Mouse (Mus musculus): ENCODE measurements at regions not wholly inside any gene's neighbourhood (a gene's known extent, or its start where the extent isn't known, plus 50 kb on each side); places are given as distances from the start of the nearest gene placed in this dataset.
"Not testable (repeated sequence)": the region's sequence is repeated elsewhere in the genome, so short reads cannot be mapped to it uniquely, and the experiment has no call there.

DNA sequence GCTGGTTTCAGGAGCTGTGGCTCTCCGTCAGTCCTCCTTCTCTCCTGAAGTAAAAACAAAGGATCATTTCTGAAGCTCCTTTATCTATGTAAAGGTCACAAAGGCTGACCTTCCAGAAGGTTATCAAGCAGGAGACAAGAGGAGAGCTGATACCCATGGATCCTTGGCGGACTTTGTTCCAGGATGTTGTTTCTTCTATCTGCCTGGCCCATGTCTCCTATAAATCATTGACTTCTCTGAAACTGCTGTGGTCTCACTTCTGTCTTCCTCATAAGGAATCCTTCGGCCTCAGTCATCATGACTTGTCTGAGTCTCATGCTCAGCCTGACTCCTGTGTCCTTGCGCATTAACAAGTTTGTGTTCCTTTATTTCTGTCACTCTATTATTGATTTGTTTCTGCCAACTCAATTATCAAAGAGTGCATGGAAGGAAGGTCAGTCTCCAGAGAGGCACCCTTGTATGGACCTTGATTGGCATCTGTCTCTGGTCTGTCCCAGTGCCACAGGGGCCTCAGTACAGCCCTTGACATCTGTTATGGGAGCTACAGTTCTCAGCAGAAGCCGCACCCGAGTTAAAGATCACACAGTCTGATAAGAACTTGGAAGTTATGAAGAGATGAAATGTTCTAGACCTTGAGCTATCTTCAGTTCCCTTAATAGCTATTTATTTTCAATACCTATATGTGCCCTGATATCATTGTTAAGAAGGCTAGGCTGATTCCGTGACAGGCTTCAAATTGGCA lies 53.2 kb upstream of the Dazl start:
- no peak for DNase-seq (ENCODE audit: low spot score in 2 of 2)

DNA sequence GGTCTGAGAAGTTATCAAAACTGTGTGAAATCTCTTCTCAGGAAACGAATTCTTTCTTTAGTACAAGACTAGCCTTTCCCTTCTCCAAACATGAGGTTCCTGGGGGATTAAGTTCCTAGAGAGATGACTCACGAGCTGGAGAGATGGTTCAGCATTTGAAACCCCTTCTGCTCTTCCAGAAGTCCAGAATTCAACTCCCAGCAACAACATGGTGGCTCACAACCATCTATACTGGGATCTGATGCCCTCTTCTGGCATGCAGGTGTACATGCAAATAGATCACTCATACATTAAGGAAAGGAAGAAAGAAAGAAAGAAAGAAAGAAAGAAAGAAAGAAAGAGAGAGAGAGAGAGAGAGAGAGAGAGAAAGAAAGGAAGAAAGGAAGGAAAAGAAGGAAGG lies 60.4 kb upstream of the Dazl start:
- DNase-seq (ENCODE audit: low spot score in 2 of 2): not testable (repeated sequence)

DNA sequence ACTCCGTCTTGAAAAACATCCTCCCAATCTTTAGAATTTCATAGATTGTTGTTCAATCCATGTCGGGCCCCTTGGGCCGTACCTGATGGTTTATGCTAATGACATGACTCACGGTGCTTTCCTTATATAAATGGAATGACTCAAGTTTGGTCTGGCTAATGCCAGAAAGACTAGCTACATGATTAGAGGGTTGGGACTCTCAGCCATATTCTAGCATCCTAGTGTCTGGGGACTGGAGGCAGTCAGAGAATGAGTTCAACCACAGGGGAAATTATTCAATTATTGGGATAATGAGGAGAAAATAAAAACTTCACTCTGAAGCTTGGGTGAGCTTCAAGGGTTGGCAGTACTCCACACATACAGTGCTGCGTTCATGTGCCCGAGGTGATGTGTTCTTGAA lies 60.9 kb upstream of the Dazl start:
- DNase-seq (ENCODE audit: low spot score in 2 of 2): no peak

DNA sequence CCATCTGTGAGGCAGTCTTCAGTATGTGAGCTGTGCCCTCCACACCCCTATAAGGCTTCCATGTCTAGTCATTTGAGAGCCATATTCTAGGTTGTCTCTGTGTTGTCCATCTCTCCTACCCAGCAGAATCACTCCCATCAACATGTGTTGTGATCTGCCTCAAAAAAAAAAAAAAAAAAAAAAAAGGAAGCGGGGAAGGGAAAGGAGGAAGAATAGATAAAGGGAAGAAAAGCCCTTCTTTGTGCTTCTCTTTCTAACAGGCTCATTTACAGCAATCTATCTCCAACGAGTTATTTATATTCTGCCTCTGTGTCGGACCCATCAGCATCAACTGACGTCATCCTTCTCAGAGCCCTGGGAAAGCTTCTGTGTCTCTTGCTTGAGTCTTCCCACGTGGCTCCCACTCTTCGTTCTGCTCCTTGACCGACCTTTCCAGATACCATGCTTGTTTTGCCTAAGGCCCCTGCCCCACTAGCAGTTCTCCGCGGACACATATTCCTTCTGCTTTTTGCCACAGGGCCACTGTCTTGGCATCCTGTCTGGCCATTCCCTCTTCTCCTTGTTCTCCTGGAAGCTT lies 68.3 kb upstream of the Dazl start:
- no peak for DNase-seq (ENCODE audit: low spot score in 2 of 2)

DNA sequence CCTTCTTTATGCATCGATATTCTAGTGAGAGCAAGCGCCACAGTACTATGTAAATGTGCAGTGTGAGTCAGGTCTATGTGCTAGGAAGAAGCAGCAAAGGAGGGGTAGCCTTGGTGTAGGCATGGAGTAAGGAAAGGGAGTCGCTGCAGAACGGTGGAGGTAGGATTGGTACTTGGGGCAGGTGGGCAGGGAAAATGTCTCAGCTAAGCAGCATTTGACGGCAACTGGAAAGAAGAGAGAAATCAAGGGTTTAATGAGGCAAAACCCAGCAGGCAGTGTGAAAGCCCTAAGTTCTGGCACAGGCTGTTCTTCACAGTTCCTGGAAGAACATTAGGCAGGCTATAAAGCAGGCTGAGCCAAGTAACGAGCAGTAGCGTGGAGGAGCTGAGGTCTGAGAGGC lies 72.0 kb upstream of the Dazl start:
- DNase-seq (ENCODE audit: low spot score in 2 of 2): peak in 1 of 2 experiments; percentile 10

DNA sequence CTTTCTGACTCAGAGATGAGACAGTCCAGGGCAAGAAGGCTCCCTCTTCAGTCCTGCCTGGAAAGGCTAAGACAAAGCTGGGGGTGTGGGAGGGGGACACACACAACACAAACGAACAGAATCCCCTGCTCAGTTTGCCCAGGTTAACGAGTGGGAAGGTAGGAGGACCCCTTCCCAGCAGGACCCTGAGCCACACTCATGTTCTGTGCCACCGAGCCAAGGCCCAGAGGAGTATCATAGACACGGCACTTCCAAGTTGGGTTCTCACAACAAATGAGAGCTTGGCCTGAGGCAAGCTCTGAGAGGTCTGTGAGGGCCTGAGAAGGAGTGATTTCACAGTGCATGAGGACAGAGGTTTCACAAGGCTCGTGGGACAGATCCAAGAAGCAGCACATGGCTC lies 72.7 kb upstream of the Dazl start:
- no peak for DNase-seq (ENCODE audit: low spot score in 2 of 2)

DNA sequence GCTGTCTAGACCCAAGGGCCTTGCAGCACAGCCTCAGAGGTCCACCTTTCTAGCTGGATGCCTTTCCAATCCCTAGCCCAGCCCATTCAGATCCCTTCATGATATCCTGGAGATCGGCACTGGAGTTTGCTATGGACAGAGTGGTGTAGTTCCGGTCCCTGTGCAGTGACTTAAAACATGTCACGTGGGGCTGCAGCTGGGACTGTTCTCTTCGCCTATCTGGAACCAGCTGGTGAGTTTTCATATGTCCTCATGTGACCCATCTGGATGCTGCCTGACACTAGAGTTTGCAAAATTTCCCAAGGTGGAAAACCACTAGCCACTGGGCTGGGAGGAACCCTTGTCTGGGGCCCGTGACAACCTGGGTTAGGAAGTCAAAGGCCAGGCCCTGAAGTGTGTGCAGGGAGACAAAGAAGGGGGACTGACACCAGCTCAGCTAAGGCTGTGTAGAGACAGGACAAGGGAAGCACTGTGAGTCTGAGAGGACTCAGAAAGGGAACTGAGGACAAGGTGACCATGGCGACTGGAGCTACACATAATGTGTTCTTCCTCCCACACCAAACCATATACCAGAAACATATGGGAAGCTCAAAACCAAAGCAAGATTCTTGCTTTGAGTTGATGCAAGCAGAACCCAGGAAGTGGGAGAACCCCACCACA lies 75.9 kb upstream of the Dazl start:
- peak in 1 of 2 experiments; percentile 9 for DNase-seq (ENCODE audit: low spot score in 2 of 2)

DNA sequence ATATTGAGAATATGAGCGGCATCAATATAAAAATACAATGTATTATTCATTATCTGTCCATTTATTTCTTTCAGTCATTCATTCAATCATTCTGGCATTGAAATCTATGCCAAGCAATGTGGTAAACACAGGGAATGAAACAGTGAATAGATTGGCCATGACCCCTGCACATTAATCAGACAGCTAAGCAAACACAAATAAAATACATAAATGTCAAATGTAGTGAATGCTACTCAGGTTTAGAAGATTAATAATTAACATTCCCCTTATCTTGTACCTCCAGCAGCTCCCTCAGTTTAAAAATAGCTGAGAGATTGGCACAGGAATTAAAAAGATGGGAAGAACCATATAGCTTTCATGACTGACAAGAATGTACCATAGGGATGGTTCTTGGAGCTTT lies 77.0 kb upstream of the Dazl start:
- DNase-seq (ENCODE audit: low spot score in 2 of 2): no peak

DNA sequence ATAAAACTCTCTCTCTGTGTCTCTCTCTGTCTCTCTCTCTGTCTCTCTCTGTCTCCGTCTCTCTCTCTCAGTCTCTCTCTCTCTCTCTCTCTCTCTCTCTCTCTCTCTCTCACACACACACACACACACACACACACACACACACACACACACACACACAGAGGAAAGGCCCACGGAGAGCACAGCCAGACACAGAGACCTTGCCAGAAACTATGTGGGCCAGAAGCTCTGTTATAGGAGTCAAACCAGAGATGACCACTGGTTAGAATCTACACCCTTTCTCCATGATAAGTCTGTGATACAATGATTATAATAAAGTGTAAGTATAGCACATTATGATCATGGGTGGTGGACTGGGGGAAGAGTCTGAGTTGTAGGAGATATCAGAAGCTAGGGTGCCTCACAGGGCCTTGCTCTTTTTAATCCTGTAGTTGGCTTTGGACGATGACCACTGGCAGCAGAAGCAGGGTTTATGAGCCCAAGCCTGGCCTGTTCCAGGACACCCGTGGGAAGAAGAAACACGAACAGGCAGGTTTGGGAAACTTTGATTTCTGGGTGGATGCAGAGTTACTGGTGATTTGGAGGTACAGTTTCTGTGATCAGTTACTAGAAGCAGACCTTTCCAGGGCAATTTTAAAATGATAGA lies 80.2 kb upstream of the Dazl start:
- DNase-seq (ENCODE audit: low spot score in 2 of 2): no peak

DNA sequence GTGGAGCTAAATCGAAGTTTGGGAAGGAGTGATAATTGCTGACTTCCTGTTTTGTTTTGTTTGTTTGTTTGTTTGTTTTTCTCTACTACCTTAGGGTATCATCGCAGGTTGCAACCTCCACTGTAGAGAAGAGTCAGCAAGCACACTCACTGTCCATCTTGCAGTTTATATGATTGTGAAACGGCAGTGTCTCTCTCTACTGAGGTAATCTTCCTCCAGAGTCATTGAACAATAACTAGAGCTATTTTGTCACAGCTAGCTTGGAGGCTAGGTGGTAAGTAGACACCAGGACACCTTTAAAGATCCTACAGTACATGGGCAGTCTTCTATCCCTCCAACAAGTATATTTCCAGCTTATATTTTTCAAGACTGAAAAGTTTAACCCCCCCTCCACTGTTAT lies 82.0 kb upstream of the Dazl start:
- no peak for DNase-seq (ENCODE audit: low spot score in 2 of 2)

DNA sequence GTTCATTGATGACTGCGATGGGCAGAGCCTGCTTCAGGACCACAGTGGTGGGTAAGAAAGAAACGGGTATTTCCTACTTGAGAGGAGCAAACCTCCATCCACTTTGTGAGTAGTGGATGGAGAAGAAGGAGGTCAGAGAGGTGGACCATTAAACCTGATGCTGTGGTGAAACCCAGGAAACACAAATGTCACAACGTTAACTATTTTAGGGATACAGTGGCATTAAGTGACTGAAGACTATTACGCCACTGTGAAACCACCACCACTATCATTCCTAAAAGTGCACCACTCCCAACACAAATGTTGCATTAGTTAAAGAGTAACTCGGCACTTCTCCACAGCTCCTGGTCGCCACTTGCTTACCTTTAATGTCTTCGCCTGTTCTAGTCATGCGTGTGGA lies 83.3 kb upstream of the Dazl start:
- no peak for DNase-seq (ENCODE audit: low spot score in 2 of 2)

DNA sequence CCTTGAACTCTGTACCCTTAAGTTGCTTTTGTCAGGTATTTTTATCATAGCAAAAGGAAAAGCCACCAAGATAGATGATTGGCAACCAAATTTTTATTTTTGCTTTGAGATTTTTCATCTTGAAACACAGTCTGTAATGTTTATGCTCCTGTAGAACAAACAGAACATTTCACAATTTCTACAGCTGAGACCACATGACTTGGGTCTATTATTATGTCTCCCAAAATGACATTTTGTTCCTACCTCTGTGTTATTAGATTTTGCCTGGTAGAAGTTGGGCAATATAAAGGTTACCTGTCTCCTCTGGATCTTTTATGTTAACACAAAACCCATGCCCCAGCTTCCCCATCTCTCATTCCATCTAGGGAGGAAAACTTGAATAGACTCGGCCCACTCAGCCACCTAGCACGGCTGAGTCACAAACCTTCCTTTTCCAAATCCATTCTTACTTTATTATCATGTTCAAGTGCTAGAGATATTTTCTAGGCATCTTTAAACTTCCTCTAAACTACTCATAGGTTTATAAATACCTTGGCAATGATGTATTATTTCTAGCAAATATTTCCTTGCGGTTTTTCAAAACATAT lies 84.8 kb upstream of the Dazl start:
- no peak for DNase-seq (ENCODE audit: low spot score in 2 of 2)

DNA sequence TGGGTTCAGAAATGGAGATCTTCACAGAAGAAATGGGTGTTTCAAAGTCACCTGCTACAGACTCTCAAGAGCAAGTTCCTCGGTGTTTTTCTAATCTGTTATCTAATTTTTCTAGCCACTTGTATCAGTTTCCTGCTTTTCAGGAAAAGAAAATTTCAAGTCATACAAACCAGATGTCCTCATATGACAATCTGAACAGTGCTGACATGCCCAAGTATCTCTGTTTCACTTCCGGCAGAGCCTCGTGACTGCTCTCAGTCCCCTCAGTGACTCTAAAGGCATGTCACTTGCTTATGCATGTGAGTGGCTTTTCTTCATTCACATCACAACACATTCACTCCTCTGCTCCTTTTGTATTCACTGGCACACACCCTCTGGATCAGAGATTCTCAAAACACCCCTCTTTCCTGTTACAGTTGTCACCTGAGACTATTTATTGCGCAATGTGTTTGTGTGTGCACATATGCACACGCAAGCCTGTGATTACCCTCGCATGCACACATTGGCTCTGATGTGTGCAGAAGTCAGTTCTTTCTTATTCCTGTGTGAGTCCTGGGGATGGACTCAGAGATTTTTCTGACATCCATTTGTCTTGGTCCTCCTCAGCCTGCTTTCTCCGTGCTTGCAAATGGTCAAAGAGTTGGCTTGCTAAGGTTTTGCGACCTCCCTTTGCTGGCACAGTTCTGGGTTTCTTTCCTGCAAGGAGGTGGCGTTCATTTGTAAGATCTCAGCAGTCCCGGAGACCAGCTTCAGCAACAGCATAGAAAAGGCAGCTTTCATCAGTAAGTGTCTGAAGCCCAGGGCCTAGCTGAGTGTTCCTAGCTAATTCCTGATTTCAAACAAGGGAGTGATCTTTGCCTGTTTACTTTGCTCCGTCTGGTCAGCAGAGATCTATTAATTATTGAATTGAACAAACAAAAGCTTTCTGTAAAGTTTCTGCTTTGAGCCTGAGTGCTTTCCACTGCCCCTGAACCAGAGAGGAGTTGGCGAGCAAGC lies 95.6 kb upstream of the Dazl start:
- DNase-seq (ENCODE audit: low spot score in 2 of 2): no peak

DNA sequence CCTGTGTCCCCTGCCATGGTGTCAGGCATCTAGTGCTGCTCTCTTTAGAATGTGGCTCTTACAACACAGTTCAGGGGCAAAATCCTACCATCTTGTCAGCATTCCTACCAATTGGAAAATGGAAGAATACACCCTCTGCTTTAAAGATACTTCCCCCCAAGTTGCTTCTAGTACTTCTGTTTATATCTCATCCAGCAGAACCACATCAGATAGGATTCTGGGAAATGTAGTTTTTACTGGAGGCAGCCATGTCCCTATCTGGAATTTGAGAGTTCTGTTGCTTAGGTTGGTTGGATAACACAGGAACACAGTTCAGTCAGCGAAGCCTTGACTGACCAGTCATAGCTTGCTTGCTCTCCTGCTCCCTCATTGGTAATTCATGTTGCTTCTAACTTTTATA lies 96.7 kb upstream of the Dazl start:
- no peak for DNase-seq (ENCODE audit: low spot score in 2 of 2)

DNA sequence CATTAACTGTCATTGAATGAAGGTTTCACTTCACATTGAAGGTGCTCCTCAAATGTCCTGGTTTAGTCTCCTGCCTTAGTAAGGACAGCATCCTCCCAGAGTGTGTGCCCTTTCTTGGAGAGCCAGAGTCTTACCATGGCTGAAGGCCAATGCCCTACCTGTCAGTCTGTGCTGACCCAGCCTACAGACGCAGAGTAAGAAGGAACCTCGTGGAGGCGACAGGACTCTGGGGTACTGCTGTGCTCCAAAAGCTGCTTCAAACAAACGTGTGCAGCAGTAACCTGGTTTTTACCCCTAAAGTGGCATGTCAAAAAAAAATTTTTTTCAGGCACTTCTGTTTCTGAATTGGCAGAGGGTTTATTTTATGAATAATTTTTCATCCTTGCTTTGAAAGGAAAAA lies 97.8 kb upstream of the Dazl start:
- DNase-seq (ENCODE audit: low spot score in 2 of 2): no peak

DNA sequence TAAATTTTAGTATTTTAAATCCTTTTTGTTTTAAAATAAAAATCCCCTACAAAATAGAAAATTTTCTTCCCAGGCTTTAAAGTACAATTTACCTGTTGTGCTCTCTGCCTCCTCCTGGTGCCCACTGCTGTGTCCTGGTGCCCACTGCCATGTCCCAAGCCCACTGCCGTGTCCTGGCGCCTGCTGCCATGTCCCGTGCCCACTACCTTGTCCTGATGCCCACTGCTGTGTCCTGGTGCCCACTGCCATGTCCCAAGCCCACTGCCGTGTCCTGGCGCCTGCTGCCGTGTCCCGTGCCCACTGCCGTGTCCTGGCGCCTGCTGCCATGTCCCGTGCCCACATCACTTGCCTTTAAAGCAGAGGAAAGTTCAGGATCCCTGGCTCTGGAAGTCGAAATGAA lies 98.6 kb upstream of the Dazl start:
- no peak for DNase-seq (ENCODE audit: low spot score in 2 of 2)

DNA sequence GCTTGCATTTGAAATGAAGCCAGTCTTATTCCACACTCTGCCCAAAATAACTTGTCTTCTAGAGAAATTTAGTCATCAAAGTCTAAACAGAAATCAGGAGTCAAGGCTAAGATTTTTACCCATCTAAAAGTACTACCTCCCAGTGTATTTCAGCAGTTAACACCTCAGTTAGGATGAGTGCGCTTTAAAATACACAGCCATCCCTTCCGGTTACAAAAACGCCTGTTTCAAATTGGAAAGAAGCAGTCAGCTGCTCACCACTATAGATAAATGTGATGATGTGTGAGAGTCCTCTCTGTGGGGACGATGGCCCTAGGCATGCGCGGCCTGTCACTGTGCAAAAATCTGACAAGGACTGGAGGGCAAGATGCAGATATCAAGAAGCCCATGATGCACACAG lies 99.0 kb upstream of the Dazl start:
- no peak for DNase-seq (ENCODE audit: low spot score in 2 of 2)

DNA sequence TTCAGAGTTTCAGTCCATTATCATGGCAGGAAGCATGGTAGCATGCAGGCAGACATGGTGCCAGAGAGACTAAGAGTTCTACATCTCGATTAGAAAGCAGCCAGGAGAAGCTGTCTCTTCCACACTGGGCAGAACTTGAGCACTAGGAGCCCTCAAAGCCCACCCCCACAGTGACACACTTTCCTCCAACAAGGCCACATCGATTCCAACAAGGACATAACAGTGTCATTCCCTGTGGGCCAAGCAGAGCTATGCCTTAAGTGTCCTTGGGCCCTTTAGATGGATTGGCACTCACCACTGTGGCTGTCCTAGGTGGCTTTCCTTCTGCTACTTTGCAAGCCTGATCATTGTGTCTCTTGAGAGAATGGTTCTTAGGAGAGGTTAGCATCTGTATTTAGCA lies 99.5 kb upstream of the Dazl start:
- DNase-seq (ENCODE audit: low spot score in 2 of 2): no peak

DNA sequence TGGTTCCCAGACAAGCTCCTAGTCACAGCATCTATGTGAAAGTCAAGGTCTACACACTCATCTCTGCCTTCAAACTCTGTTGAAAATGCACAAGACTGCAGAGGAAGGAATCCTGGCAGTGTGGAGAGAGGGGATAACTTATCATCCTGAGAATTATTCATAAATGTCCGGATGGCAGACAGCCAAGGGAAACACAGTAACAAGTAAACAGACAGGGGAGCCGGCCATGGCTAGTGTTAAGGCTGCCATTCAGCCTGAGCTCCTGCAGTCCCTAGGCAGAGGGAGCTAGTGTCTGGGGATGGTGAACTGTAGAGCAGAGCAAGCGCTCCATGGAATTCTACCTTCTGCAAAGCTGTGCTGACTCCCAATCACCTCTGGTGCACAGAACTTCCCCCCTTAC lies 100.3 kb upstream of the Dazl start:
- no peak for DNase-seq (ENCODE audit: low spot score in 2 of 2)

DNA sequence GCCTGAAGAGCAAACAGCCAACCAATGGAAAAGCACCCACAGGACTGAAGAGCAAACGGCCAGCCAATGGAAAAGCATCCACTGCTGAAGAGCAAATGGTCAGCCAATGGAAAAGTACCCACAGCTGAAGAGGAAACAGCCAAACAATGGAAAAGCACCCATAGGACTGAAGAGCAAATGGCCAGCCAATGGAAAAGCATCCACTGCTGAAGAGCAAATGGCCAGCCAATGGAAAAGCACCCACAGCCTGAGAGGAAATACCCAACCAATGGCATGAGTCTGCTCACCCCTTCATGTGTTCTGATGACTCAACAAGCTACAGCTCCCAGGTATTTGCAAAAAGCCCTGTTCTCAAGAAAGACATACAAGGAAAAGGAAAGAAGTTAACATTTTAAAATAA lies 101.4 kb upstream of the Dazl start:
- DNase-seq (ENCODE audit: low spot score in 2 of 2): no peak

DNA sequence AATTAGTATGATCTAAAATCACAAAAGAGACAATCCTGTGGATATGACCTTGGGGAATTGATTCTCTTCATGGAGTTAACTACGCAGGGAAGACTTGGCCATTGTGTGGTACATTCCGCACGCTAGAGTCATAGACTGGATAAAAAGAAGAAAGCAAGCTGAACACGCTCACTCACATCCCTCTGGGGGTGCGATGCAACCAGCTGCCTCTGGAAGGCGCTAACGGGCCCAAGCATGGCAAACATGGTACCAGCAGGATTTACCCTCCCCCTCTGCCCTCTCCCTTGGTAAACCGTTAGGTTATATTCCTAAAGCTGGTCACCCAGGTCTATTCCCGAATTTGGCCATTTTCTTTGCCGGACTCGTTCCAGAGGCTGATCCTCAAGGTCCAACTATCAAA lies 102.2 kb upstream of the Dazl start:
- no peak for DNase-seq (ENCODE audit: low spot score in 2 of 2)

All from layer of hippocampus, postnatal 14 days (tissue).